Mouse (Mus musculus): ENCODE measurements around the gene Mogat2.

DNA sequence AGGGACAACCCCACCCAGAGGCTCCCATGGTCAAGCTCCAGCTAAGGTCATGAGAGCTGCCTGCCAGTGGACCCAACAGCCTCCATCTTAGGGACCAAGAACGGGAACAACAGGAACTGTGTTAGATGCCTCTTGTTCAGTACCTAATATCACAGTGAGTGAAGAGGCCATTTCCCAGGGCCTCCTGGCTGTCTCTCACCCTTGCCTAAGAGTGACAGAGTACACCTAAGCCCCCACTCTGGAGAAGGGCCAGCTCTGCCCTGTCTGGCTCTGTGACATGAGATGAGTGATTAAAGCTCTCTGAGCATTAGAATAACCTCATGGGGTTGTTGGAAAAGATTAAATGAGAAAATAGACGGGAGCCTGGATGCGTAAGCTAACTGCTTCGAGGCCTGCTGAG lies 64.4 kb downstream of the Mogat2 start:
- no peak for TF ChIP-seq MAFK (IDR thresholded peaks at IDR 0.05; ENCODE audit: insufficient read depth, low read depth, low read length)
- no peak for TF ChIP-seq ZNF384 (IDR thresholded peaks at IDR 0.05; ENCODE audit: low read depth, low read length)
- no peak for TF ChIP-seq ZC3H11A (IDR thresholded peaks at IDR 0.05; ENCODE audit: borderline replicate concordance, low read depth, low read length)
- no peak for TF ChIP-seq HCFC1 (IDR thresholded peaks at IDR 0.05; ENCODE audit: borderline replicate concordance, insufficient read depth, low read length)
